Mouse (Mus musculus) forebrain, embryonic 11.5 days (tissue): ENCODE measurements at regions not wholly inside any gene's neighbourhood (a gene's known extent, or its start where the extent isn't known, plus 50 kb on each side); places are given as distances from the start of the nearest gene placed in this dataset.

Source experiments
- ATAC-seq: fragments of 200-750 bp; cut with Nextera tagmentation; replicated peaks from 2 replicates; pipeline ENCODE4 v1.8.0; 2017; ENCODE audit warnings: moderate TSS enrichment; ENCODE audit not compliant: low FRiP score
- DNase-seq: peaks from one replicate; pipeline ENCODE4 v3.0.0-alpha.2; 2017; ENCODE audit warnings: low spot score
- H3K27ac ChIP-seq: fragments of 300-500 bp; sonication (generic); 2 replicates; pipeline ENCODE4 v1.5.1; 2014; ENCODE audit warnings: low read depth, low read length
- H3K27me3 ChIP-seq: fragments of 300-500 bp; sonication (generic); 2 replicates; pipeline ENCODE4 v1.6.1; 2014; ENCODE audit warnings: mild to moderate bottlenecking, low read length, mixed read lengths; ENCODE audit not compliant: control insufficient read depth, insufficient read depth
- H3K36me3 ChIP-seq: fragments of 300-500 bp; sonication (generic); 2 replicates; pipeline ENCODE4 v1.6.1; 2014; ENCODE audit warnings: mild to moderate bottlenecking, low read length, moderate library complexity, mixed read lengths; ENCODE audit not compliant: control insufficient read depth, insufficient read depth
- H3K4me1 ChIP-seq: fragments of 300-500 bp; sonication (generic); replicated peaks from 2 replicates; pipeline ENCODE4 v1.6.1; 2014; ENCODE audit warnings: low read length, mixed read lengths; ENCODE audit not compliant: control insufficient read depth, insufficient read depth
- H3K4me2 ChIP-seq: fragments of 300-500 bp; sonication (generic); 2 replicates; pipeline ENCODE4 v1.6.1; 2014; ENCODE audit warnings: low read depth, mild to moderate bottlenecking, low read length, moderate library complexity, mixed read lengths; ENCODE audit not compliant: severe bottlenecking
- H3K4me3 ChIP-seq: fragments of 300-500 bp; sonication (generic); 2 replicates; pipeline ENCODE4 v1.5.1; 2014; ENCODE audit warnings: low read depth, low read length
- H3K9ac ChIP-seq: fragments of 300-500 bp; sonication (generic); 2 replicates; pipeline ENCODE4 v1.6.1; 2014; ENCODE audit warnings: low read length
- H3K9me3 ChIP-seq: fragments of 300-500 bp; sonication (generic); 2 replicates; pipeline ENCODE4 v1.6.1; 2016; ENCODE audit warnings: low read length, mixed read lengths; ENCODE audit not compliant: control insufficient read depth
- whole genome bisulfite sequencing: fragments of 180-500 bp; shearing (Covaris S2); extraction: QIAGEN DNeasy Blood & Tissue Kit; methylation state at CpG from one replicate; pipeline ENCODE4 v1.1.7; 2014; 5-methylcytosine and 5-hydroxymethylcytosine counted together

DNA sequence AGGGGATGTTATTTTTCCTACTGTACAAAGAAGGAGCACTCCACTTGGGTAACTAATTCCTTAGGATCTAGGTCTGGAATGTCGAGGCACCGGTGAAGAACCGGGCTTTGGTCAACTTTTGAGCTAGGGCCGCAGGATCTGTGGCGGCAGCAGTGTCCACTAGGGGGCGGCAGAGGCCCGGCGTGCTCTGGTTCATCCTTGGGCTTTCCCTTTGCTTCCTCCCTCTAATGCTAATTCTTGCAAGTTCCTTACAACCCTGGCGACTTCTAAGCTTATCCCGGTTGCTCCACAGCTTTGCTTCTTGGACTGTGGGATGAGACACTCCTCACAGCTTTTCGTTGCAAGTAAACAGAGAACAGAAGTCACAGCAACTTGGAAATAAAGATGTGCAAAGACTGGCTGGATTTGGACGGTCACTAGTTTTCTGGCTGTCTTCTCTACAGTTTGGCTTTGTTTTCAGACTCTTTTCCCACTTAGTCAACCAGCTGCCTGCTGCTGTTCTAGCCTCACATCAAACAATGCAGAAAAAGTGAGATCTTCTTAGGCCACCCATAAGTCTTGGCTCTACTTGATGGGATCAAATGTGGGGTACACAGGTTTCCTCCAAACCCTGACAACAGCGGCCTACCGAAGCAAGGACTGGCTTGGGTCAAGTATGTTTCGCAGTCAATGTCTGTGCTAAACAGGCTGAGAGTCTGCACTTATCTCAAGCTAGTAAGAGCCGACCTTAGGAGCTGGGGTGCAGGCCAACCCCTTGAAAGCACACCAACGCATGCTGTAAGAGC lies 51.2 kb upstream of the Tmem72 start:
- 40% methylated on average over 17 of the region's 17 CpGs for WGBS
- no peak overlapping the region for H3K4me3 ChIP-seq
- DNase-seq, result peak; percentile 91
- no peak overlapping the region for H3K27ac ChIP-seq
- H3K4me2 ChIP-seq, result no peak overlapping the region
- ATAC-seq, result peak; percentile 61
- no peaks in the 10 kb centered on the region for H3K36me3 ChIP-seq
- H3K4me1 ChIP-seq, result no peaks in the 10 kb centered on the region
- no peak overlapping the region for H3K9ac ChIP-seq
- H3K9me3 ChIP-seq, result no peaks in the 10 kb centered on the region
- no peaks in the 10 kb centered on the region for H3K27me3 ChIP-seq

DNA sequence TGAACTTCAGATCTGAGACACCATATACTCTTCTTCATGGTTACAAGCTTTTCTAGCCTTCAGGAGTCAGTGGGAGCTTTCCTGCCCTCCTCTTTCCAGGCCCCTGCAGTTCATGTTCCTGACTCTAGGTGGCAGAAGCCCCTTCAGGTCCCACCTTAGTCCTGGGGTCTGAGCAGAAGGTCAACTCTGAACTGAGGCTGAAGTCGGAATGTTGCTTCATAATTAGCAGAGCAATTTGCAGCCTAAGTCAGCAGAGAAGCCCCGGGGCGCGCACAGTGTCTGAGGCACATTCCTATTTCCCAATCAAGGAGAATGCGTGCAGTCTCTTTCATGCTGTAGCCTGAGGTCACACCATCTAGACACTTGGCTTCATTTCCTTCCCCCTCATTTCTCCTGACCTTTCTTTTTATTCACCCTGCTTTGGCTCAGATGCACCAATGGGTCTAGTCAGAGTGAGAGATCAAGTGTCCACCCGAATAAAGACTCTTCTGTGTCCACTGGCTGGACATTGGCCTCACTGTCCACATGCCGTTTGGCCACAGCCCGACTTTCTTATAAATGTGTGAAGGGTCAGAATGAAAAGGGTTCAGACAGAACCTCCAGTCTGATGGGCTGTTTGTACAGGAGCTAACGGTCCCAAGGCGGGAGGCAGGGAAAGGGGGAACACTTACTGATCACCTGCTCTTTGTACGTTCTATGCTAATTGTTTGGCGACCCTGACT lies 58.4 kb upstream of the Tmem72 start:
- Histone ChIP-seq H3K36me3 (no peaks in the 10 kb centered on the region), H3K4me2 (no peak overlapping the region), H3K9ac (no peak overlapping the region), H3K27ac (no peak overlapping the region), H3K4me1 (no peaks in the 10 kb centered on the region), H3K4me3 (no peak overlapping the region), H3K27me3 (no peaks in the 10 kb centered on the region), H3K9me3 (no peaks in the 10 kb centered on the region)
- ATAC-seq, result no peak
- WGBS, result 81% methylated on average over 12 of the region's 12 CpGs
- no peak for DNase-seq

DNA sequence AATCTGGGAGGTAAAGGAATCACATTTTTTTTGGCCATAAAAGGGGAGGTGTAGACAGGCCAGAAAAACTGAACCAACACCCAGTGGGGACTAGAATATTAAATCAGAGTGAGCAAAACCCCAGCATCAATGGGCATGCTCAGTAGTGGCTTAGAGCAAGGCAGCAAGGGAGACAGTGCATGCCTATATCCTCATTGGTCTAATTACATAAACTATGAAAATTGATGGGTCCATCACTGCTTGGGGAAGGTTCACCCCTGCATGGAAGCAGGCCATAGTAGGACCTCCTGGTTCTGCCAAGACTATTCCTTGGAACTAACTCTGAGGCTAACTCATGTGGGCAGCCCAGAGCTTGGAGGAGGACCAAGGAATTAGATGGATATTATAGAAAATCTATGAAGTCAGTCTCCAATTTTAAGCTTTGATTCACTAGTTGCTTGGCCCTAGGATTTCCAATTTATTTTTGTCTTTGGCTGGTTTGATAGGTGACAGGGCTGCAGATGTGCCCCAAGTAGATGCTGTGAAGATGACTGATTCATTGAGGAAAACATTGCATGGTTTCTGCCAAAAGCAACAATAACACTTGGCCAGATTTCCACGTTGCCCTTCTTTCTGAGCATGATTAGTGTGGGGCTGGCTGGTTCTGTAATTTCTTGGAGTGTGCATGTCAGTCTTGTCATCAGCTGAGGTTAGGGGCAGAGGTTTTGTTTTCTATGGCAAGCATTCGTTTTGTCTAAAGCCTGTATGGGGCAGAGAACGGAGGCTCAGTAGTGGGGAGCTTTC lies 70.0 kb upstream of the Tmem72 start:
- Histone ChIP-seq H3K9me3 (no peaks in the 10 kb centered on the region), H3K4me2 (no peak overlapping the region), H3K9ac (no peak overlapping the region), H3K36me3 (no peaks in the 10 kb centered on the region), H3K4me1 (no peaks in the 10 kb centered on the region), H3K27me3 (no peaks in the 10 kb centered on the region), H3K27ac (no peak overlapping the region), H3K4me3 (no peak overlapping the region)
- ATAC-seq (no peak), DNase-seq (no peak)
- 65% methylated on average over 3 of the region's 3 CpGs for WGBS

DNA sequence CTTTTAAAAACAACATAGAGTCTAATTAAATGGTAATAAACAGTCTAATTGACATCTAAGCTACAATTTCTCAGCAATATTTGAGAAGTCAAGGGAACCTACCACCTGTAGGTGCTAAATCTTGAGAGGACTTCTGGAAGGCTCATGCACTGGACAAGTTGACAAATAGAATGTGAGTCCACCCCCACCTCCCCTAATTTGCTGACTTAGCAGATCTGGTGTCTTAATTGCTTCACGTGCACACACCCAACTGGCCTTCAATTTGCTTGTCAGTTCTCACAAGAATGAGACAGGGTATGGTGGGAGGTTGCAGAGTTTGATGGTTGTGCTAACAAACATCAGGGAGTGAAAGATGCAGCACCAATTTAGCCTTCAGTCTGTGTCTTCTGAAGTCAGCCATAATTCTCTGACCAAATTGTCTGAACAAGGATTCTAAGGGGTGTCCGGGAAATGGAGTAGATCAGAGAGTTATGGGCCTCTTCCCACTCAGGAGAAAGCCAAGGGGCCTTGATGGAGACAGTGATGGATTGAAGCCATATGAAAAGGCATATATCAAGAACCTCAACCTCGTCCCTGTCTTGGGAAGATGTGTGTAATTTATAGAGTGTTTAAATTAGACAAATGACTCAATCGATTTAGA lies 76.7 kb upstream of the Tmem72 start:
- ATAC-seq (no peak), DNase-seq (no peak)
- Histone ChIP-seq H3K4me1 (no peaks in the 10 kb centered on the region), H3K4me2 (no peak overlapping the region), H3K27me3 (no peaks in the 10 kb centered on the region), H3K36me3 (no peaks in the 10 kb centered on the region), H3K9ac (no peak overlapping the region), H3K4me3 (no peak overlapping the region), H3K9me3 (no peaks in the 10 kb centered on the region), H3K27ac (no peak overlapping the region)
- 85% methylated on average over 4 of the region's 4 CpGs for WGBS

DNA sequence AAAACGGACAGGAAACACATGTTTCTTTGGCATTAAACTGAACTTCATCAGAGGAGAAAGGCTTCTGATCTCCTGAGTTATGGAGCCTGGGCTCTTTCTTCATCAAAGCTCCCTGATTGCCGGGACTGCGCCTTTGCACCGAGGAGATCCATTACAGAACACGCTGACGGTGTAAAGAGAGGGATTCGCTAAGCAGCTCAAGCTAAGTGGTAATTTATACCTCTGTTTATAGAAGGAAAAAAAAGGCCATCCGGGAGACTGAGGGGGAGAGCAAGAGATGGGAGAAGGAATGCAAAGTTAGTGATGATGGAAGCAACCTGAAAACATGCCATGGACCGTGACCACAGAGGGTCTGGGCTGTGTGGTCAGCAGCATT lies 77.2 kb upstream of the Tmem72 start:
- Histone ChIP-seq H3K9me3 (no peaks in the 10 kb centered on the region), H3K4me2 (no peak overlapping the region), H3K27ac (no peak overlapping the region), H3K27me3 (no peaks in the 10 kb centered on the region), H3K4me3 (no peak overlapping the region), H3K4me1 (no peaks in the 10 kb centered on the region), H3K36me3 (no peaks in the 10 kb centered on the region), H3K9ac (no peak overlapping the region)
- ATAC-seq (no peak), DNase-seq (no peak)
- WGBS, result 79% methylated on average over 9 of the region's 9 CpGs

DNA sequence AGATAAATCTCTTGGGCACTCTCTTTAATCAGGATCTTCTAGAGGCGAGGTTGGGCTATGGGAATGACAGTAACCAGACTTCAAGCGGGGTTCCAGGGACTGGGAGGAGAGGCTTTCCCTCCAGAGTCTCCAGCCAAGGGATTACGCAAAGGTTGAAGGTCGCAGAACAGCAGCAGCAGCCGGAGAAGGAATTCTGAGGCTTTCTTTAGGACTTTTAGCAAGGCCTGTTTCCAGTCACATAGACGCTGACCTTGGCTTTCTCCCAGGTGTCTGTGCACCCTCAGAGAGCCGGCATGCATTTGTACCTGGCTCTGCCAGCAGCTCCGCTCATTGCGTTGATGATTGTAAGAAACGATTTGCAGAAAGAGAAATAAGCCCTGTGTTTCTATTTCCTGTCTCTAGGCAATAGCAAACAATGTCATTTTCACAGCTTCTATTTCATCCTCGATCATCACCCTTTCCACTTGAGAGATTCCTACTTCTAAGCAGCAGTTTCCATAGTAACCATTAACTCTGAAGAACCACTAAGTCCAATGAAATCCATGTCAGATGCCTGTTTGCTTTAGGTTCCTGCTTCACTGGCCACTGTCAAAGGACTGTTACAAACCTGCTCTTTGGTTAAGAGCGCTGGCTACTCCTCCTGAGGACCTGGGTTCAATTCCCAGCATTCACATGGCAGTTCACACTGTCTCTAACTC lies 104.7 kb upstream of the Tmem72 start:
- H3K36me3 ChIP-seq, result no peaks in the 10 kb centered on the region
- DNase-seq, result no peak
- no peak overlapping the region for H3K9ac ChIP-seq
- no peaks in the 10 kb centered on the region; the same call in 1 of the 2 replicates for H3K4me1 ChIP-seq
- H3K27me3 ChIP-seq, result no peaks in the 10 kb centered on the region
- no peaks in the 10 kb centered on the region for H3K9me3 ChIP-seq
- no peak overlapping the region for H3K4me3 ChIP-seq
- no peak for ATAC-seq
- no peak overlapping the region for H3K27ac ChIP-seq
- WGBS, result 58% methylated on average over 12 of the region's 12 CpGs
- H3K4me2 ChIP-seq, result no peak overlapping the region

DNA sequence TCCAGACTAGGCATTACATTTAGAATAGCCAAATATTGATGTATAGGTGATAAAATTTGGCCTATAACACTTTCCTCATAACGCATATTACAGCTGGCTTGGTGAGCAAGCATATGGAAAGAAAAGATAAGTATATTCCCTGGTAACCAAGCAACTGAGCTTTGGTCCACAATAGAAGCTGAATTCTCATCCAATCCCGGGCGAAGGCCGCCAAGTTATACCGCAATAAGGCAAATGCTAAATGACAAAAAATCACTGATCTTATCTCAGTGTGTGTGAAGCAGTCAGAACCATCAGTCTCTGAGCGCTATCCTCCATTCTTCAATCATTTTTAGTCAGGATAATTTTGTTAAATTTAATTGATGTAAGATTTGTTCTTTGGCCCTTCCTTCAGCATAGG lies 105.9 kb upstream of the Tmem72 start:
- ATAC-seq (no peak), DNase-seq (no peak)
- H3K9ac ChIP-seq, result no peak overlapping the region
- no peak overlapping the region for H3K4me3 ChIP-seq
- 94% methylated on average over 6 of the region's 6 CpGs for WGBS
- no peak overlapping the region for H3K4me2 ChIP-seq
- no peaks in the 10 kb centered on the region for H3K9me3 ChIP-seq
- no peak overlapping the region for H3K27ac ChIP-seq
- H3K4me1 ChIP-seq, result no peaks in the 10 kb centered on the region; the same call in 1 of the 2 replicates
- no peaks in the 10 kb centered on the region for H3K27me3 ChIP-seq
- H3K36me3 ChIP-seq, result no peaks in the 10 kb centered on the region

DNA sequence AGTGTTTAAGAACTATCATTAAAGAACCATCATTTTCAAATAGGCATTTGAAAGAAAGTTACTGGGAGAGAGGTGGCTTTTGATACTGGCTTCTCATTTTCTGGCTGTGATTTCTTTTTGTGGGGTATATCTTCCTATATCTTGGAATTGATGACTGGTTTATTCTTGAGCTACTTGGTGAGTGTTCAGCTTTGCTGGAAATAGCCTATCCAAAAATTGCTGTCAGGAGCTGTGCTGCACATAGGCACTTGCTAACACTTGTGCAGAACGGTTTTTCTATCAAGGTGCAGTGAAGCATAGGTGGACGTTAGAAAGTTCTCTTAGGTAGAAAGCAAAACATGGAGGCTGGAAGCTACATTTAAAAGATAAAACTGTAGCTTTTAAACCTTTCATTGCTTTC lies 108.9 kb upstream of the Tmem72 start:
- Histone ChIP-seq H3K9me3 (no peaks in the 10 kb centered on the region), H3K9ac (no peak overlapping the region), H3K4me1 (no peaks in the 10 kb centered on the region; the same call in 1 of the 2 replicates), H3K36me3 (no peaks in the 10 kb centered on the region), H3K4me3 (no peak overlapping the region), H3K4me2 (no peak overlapping the region), H3K27me3 (no peaks in the 10 kb centered on the region), H3K27ac (no peak overlapping the region)
- WGBS, result 80% methylated on average over 2 of the region's 2 CpGs
- DNase-seq (no peak), ATAC-seq (no peak)
